Mouse (Mus musculus) embryonic facial prominence, embryonic 10.5 days (tissue): ENCODE measurements around the gene Wdr6. TPM values are rescaled to one million over a fixed set of nuclear protein-coding genes. Genes with fewer than 3 reads are reported as not detected.
A peak's percentile ranks its signal among the peaks of the same experiment; 100 is the strongest.

ENCODE experiments used
- DNase-seq: peaks from one replicate; pipeline ENCODE4 v3.0.0-alpha.2; 2017; ENCODE audit warnings: low spot score
- H3K27ac ChIP-seq: fragments of 300-500 bp; sonication (generic); replicated peaks from 2 replicates; pipeline ENCODE4 v1.5.1; 2016; ENCODE audit warnings: mild to moderate bottlenecking
- H3K27me3 ChIP-seq: fragments of 300-500 bp; sonication (generic); replicated peaks from 2 replicates; pipeline ENCODE4 v1.6.1; 2016; ENCODE audit warnings: low read depth, mild to moderate bottlenecking; ENCODE audit not compliant: poor library complexity, severe bottlenecking
- H3K36me3 ChIP-seq: fragments of 300-500 bp; sonication (generic); replicated peaks from 2 replicates; pipeline ENCODE4 v1.6.1; 2016; ENCODE audit warnings: mild to moderate bottlenecking, moderate library complexity
- H3K4me1 ChIP-seq: fragments of 300-500 bp; sonication (generic); 2 replicates; pipeline ENCODE4 v1.6.1; 2016
- H3K4me3 ChIP-seq: fragments of 300-500 bp; sonication (generic); 2 replicates; pipeline ENCODE4 v1.5.1; 2016; ENCODE audit warnings: mild to moderate bottlenecking, moderate library complexity
- H3K9me3 ChIP-seq: fragments of 300-500 bp; sonication (generic); 2 replicates; pipeline ENCODE4 v1.6.1; 2016; ENCODE audit warnings: mild to moderate bottlenecking
- WGBS: fragments of 180-500 bp; shearing (Covaris S2); methylation state at CpG from one replicate; pipeline ENCODE4 v1.1.7; 2016; 5-methylcytosine and 5-hydroxymethylcytosine counted together
- microRNA counts: library from miRNA; unstranded; fragments of <30 nt; microRNA quantifications from one replicate; lab custom pipeline; 2017
- microRNA-seq: library from miRNA; unstranded; fragments of <30 nt; microRNA quantifications from one replicate; pipeline ENCODE4, GENCODE M21; 2017
- polyA plus RNA-seq: library from polyadenylated mRNA; unstranded; fragments of >200 nt; fragmentation: Nextera tagmentation; extraction: Ambion mirVana; gene quantifications from 2 replicates; pipeline ENCODE4 v1.2.1, GENCODE M21; 2016

Gene Wdr6
- polyA plus RNA-seq, 1 experiment from 2014 or later = 215 TPM

- DNase-seq = no peak
- Histone ChIP-seq H3K36me3 (peaks cover 99% of the 10 kb centered on the region), H3K27ac (no peak overlapping the region)
Observed at GRCm38 (mm10) chr9:108546875-108547274, 31.7 kb downstream of the Wdr6 start.

DNA sequence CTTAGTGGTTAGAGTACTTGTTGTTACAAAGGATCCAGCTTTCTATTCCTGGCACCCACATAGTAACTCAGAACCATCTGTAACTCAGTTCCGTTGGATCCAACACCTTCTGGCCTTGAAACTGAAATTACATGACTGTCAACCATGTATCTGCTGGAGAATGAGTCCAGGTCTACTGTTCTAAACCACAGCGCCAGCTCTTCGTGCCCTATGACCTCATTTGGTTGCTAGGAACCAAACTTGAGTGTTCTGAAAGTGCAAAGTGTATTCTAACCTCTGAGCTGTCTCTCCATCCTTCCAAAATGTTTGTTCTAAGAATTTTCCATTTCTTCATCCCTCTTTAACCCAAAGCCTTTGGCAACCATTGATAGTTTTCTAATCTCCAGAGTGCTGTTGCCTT, 32.6 kb downstream of the Wdr6 start:
- H3K36me3 ChIP-seq = peaks cover 99% of the 10 kb centered on the region
- no peaks in the 10 kb centered on the region for H3K9me3 ChIP-seq
- WGBS = 95% methylated on average over 3 of the region's 3 CpGs
- H3K4me1 ChIP-seq = no peaks in the 10 kb centered on the region
- H3K27ac ChIP-seq = no peak overlapping the region
- H3K4me3 ChIP-seq = no peak overlapping the region
- no peak for DNase-seq
- H3K27me3 ChIP-seq = no peaks in the 10 kb centered on the region

More at GRCm38 (mm10) chr9:108546875-108547274, 31.7 kb downstream of the Wdr6 start:
- Histone ChIP-seq H3K9me3 (no peaks in the 10 kb centered on the region), H3K4me1 (no peaks in the 10 kb centered on the region), H3K4me3 (no peak overlapping the region), H3K27me3 (no peaks in the 10 kb centered on the region)
- 94% methylated on average over 1 of the region's 1 CpGs for WGBS

GRCm38 (mm10) chr9:108540846-108541245, 37.7 kb downstream of the Wdr6 start:
- Histone ChIP-seq H3K27me3 (no peaks in the 10 kb centered on the region), H3K9me3 (no peaks in the 10 kb centered on the region), H3K36me3 (peaks cover 99% of the 10 kb centered on the region), H3K4me3 (no peak overlapping the region), H3K4me1 (no peaks in the 10 kb centered on the region), H3K27ac (no peak overlapping the region)
- DNase-seq = no peak

DNA sequence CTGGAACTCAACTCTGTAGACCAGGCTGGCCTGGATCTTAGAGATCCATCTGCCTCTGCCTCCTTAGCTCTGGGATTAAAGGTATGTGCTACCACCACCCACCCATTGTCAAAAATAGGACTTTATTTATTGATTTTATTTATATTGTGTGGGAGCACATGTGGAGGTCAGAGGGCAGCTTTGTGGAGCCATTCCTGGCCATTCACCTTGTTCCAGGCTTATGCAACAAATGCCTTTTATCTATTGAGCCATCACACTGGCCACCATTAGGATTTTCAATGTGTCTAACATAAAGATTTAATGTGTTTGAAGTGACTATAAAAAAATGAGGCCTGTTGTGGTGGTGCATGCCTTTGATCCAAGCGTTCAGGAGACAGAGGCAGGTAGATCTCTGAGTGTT, 47.0 kb downstream of the Wdr6 start:
- Histone ChIP-seq H3K36me3 (peaks cover 94% of the 10 kb centered on the region), H3K4me3 (no peak overlapping the region), H3K4me1 (no peaks in the 10 kb centered on the region), H3K27me3 (no peaks in the 10 kb centered on the region), H3K9me3 (no peaks in the 10 kb centered on the region), H3K27ac (no peak overlapping the region)
- WGBS = 85% methylated on average over 1 of the region's 1 CpGs
- no peak for DNase-seq

- Histone ChIP-seq H3K4me1 (no peaks in the 10 kb centered on the region), H3K27ac (no peak overlapping the region), H3K27me3 (no peaks in the 10 kb centered on the region), H3K9me3 (no peaks in the 10 kb centered on the region), H3K4me3 (no peak overlapping the region), H3K36me3 (peaks cover 89% of the 10 kb centered on the region)
- 92% methylated on average over 1 of the region's 1 CpGs for WGBS
- no peak for DNase-seq
Observed at GRCm38 (mm10) chr9:108530954-108531353, 47.6 kb downstream of the Wdr6 start.

DNA sequence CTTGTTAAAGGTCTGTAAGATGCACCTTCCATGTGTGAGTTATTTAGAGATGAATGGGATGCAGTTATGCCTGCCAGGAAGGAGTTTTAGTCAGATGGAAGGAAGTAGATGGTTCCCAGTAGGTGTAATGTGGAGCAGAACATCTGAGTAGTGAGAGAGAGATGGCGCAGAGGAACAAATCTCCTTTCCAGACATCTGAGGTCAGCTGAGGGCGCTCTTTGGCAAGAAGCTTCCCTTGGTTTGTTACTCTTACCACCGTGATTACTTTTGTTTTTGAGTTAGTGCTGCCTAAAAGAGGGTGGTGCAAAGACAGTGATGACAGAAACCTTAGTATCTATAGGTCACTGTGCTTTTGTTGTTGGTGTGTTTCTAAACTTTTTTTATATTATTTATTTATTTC, 53.1 kb downstream of the Wdr6 start:
- no peak for DNase-seq
- H3K4me1 ChIP-seq = no peaks in the 10 kb centered on the region
- no peak overlapping the region for H3K4me3 ChIP-seq
- H3K27me3 ChIP-seq = no peaks in the 10 kb centered on the region
- H3K36me3 ChIP-seq = peaks cover 75% of the 10 kb centered on the region
- WGBS = 86% methylated on average over 3 of the region's 3 CpGs
- H3K27ac ChIP-seq = no peak overlapping the region
- no peaks in the 10 kb centered on the region for H3K9me3 ChIP-seq

DNA sequence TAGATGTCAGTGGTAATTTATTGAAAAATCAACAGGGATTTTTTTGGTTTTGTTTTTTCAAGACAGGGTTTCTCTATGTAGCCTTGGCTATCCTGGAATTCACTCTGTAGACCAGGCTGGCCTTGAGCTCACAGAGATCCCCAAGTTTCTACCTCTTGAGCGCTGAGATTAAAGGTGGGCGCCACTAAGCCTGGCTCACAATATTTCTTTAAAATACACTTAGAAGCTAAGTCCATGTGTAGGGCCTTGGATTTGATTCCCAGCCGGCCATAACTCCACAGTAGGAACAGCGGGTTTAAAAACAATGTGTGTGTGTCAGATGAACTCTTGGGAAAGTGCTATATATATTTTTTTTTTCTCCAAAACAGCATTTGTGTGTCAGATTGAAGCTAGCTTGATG, 55.2 kb downstream of the Wdr6 start:
- no peak overlapping the region for H3K27ac ChIP-seq
- DNase-seq = no peak
- no peak overlapping the region for H3K4me3 ChIP-seq
- peaks cover 72% of the 10 kb centered on the region for H3K36me3 ChIP-seq
- peaks cover 18% of the 10 kb centered on the region for H3K4me1 ChIP-seq
- H3K27me3 ChIP-seq = no peaks in the 10 kb centered on the region
- whole genome bisulfite sequencing = 93% methylated on average over 4 of the region's 4 CpGs
- H3K9me3 ChIP-seq = no peaks in the 10 kb centered on the region

MicroRNA genes within 50 kb of the gene (microRNA counts, 519-probe panel; counts per million panel counts)
- 4,674 counts per million, percentile 84 among the panel's probes with 10 or more counts for microRNA mmu-miR-191 (lab: Ali Mortazavi, UCI)
- 3,967 counts per million, percentile 77 among the panel's probes with 10 or more counts for microRNA mmu-miR-425 (lab: Ali Mortazavi, UCI)

Small RNA genes within 50 kb of the gene (microRNA-seq; reads per million reads assigned to microRNA genes)
- gene Gm24083 (not detected), gene Mir191 (not detected), gene Mir425 (1,924 reads per million, percentile 81 among the genes with 10 or more reads in this experiment)

Other genes starting within 250 kb of the Wdr6 start
- gene Gpx1, start 239.8 kb downstream of the Wdr6 start, polyA plus RNA-seq = 810 and 843 TPM in 2 replicates
- gene Usp4, start 230.9 kb downstream of the Wdr6 start, polyA plus RNA-seq = 127 and 133 TPM in 2 replicates
- gene 1700102P08Rik, start 185.9 kb downstream of the Wdr6 start, polyA plus RNA-seq = 0.67 and 1.0 TPM in 2 replicates
- gene Ccdc36, start 150.3 kb downstream of the Wdr6 start, polyA plus RNA-seq = 0.93 and 1.1 TPM in 2 replicates
- gene BC048562, start 142.3 kb downstream of the Wdr6 start, polyA plus RNA-seq = not detected in 2 replicates
- gene Ccdc71, start 118.2 kb downstream of the Wdr6 start, polyA plus RNA-seq = 56.6 and 57.5 TPM in 2 replicates
- gene Klhdc8b, start 117.2 kb downstream of the Wdr6 start, polyA plus RNA-seq = 21.6 and 24.2 TPM in 2 replicates
- gene Lamb2, start 99.0 kb downstream of the Wdr6 start, polyA plus RNA-seq = 33.2 and 33.5 TPM in 2 replicates
- gene Usp19, start 88.1 kb downstream of the Wdr6 start, polyA plus RNA-seq = 84.7 and 93.7 TPM in 2 replicates
- 118 and 119 TPM in 2 replicates for gene Qars, start 71.0 kb downstream of the Wdr6 start, polyA plus RNA-seq
- 167 and 168 TPM in 2 replicates for gene Qrich1, start 61.9 kb downstream of the Wdr6 start, polyA plus RNA-seq
- 235 and 254 TPM in 2 replicates for gene Impdh2, start 18.5 kb downstream of the Wdr6 start, polyA plus RNA-seq
- gene Ndufaf3, start 11.3 kb downstream of the Wdr6 start, polyA plus RNA-seq = 42.4 and 44.1 TPM in 2 replicates
- gene Dalrd3, start 8.9 kb downstream of the Wdr6 start, polyA plus RNA-seq = 191 and 200 TPM in 2 replicates
- 7.0 and 7.2 TPM in 2 replicates for gene P4htm, start 18.9 kb upstream of the Wdr6 start, polyA plus RNA-seq
- 57.9 and 62.5 TPM in 2 replicates for gene Arih2, start 70.6 kb upstream of the Wdr6 start, polyA plus RNA-seq
- 30.4 and 35.1 TPM in 2 replicates for gene Slc25a20, start 83.3 kb upstream of the Wdr6 start, polyA plus RNA-seq
- gene Prkar2a, start 110.6 kb upstream of the Wdr6 start, polyA plus RNA-seq = 24.7 and 26.2 TPM in 2 replicates
- gene Ip6k2, start 205.1 kb upstream of the Wdr6 start, polyA plus RNA-seq = 94.0 and 103 TPM in 2 replicates
- 14.8 and 15.0 TPM in 2 replicates for gene Nckipsd, start 229.6 kb upstream of the Wdr6 start, polyA plus RNA-seq
- gene Celsr3, start 247.6 kb upstream of the Wdr6 start, polyA plus RNA-seq = 1.6 and 1.7 TPM in 2 replicates